Mouse (Mus musculus): ENCODE results near the gene Cbwd1. TPM values are rescaled to one million over a fixed set of nuclear protein-coding genes. Genes with fewer than 3 reads are reported as not detected.

Cbwd1 gene
- polyA plus RNA-seq, 1 experiment from 2014 or later = 17.8 TPM

GRCm38 (mm10) chr19:24971307-24971706 lies 9.9 kb upstream of the Cbwd1 start:
- H3K9me3 ChIP-seq = no peaks in the 10 kb centered on the region
- no peaks in the 10 kb centered on the region for H3K4me1 ChIP-seq
- no peak overlapping the region for H3K9ac ChIP-seq
- no peak overlapping the region for H3K4me2 ChIP-seq
- no peak for ATAC-seq (ENCODE audit: insufficient read depth, low FRiP score, low read depth)
- H3K27me3 ChIP-seq (replicated peaks) = no peaks in the 10 kb centered on the region
- no peaks in the 10 kb centered on the region for H3K36me3 ChIP-seq
- 77% methylated on average over 7 of the region's 7 CpGs for WGBS
- H3K27ac ChIP-seq = no peak overlapping the region
- H3K4me3 ChIP-seq (replicated peaks) = no peak overlapping the region

- no peak for ATAC-seq (ENCODE audit: insufficient read depth, low FRiP score, low read depth)
Measured at GRCm38 (mm10) chr19:24966941-24967340, 5.5 kb upstream of the Cbwd1 start.

GRCm38 (mm10) chr19:24966203-24966602 lies 4.8 kb upstream of the Cbwd1 start:
- no peak for ATAC-seq (ENCODE audit: insufficient read depth, low FRiP score, low read depth)
- Histone ChIP-seq H3K27ac (no peak overlapping the region), H3K4me3 (replicated peaks) (no peak overlapping the region), H3K4me1 (no peaks in the 10 kb centered on the region), H3K36me3 (no peaks in the 10 kb centered on the region), H3K27me3 (replicated peaks) (no peaks in the 10 kb centered on the region), H3K9me3 (no peaks in the 10 kb centered on the region), H3K4me2 (no peak overlapping the region), H3K9ac (no peak overlapping the region)
- WGBS = 71% methylated on average over 2 of the region's 2 CpGs

More at GRCm38 (mm10) chr19:24966941-24967340, 5.5 kb upstream of the Cbwd1 start:
- Histone ChIP-seq H3K9me3 (no peaks in the 10 kb centered on the region), H3K27ac (no peak overlapping the region), H3K9ac (no peak overlapping the region), H3K27me3 (replicated peaks) (no peaks in the 10 kb centered on the region), H3K4me3 (replicated peaks) (no peak overlapping the region), H3K4me2 (no peak overlapping the region), H3K4me1 (no peaks in the 10 kb centered on the region), H3K36me3 (no peaks in the 10 kb centered on the region)
- 78% methylated on average over 2 of the region's 2 CpGs for WGBS

GRCm38 (mm10) chr19:24958531-24958930 lies 2.9 kb downstream of the Cbwd1 start:
- H3K36me3 ChIP-seq = peaks cover 8% of the 10 kb centered on the region
- WGBS = 38% methylated on average over 3 of the region's 3 CpGs
- H3K4me3 ChIP-seq (replicated peaks) = no peak overlapping the region
- ATAC-seq (ENCODE audit: insufficient read depth, low FRiP score, low read depth) = no peak
- no peak overlapping the region for H3K27ac ChIP-seq
- no peak overlapping the region for H3K4me2 ChIP-seq
- no peak overlapping the region for H3K9ac ChIP-seq
- H3K4me1 ChIP-seq = 0 out of 2 replicates have a peak, but pooled peaks cover 5% of the 10 kb centered on the region
- H3K27me3 ChIP-seq (replicated peaks) = no peaks in the 10 kb centered on the region
- H3K9me3 ChIP-seq = no peaks in the 10 kb centered on the region

- H3K27ac ChIP-seq = no peak overlapping the region
- no peak overlapping the region for H3K4me3 ChIP-seq (replicated peaks)
- H3K36me3 ChIP-seq = no peaks in the 10 kb centered on the region
- no peak for ATAC-seq (ENCODE audit: insufficient read depth, low FRiP score, low read depth)
- H3K4me1 ChIP-seq = no peaks in the 10 kb centered on the region
- H3K4me2 ChIP-seq = no peak overlapping the region
- H3K9ac ChIP-seq = no peak overlapping the region
- no peaks in the 10 kb centered on the region for H3K9me3 ChIP-seq
- H3K27me3 ChIP-seq (replicated peaks) = no peaks in the 10 kb centered on the region
Measured at GRCm38 (mm10) chr19:24945521-24946262, 15.7 kb downstream of the Cbwd1 start.

GRCm38 (mm10) chr19:24937084-24937483 lies 24.3 kb downstream of the Cbwd1 start:
- Histone ChIP-seq H3K9me3 (no peaks in the 10 kb centered on the region), H3K4me1 (no peaks in the 10 kb centered on the region), H3K36me3 (no peaks in the 10 kb centered on the region), H3K4me2 (no peak overlapping the region), H3K4me3 (replicated peaks) (no peak overlapping the region), H3K27ac (no peak overlapping the region), H3K27me3 (replicated peaks) (no peaks in the 10 kb centered on the region), H3K9ac (no peak overlapping the region)
- no peak for ATAC-seq (ENCODE audit: insufficient read depth, low FRiP score, low read depth)
- 62% methylated on average over 1 of the region's 1 CpGs for WGBS

GRCm38 (mm10) chr19:24929041-24929440 lies 32.4 kb downstream of the Cbwd1 start:
- no peak for ATAC-seq (ENCODE audit: insufficient read depth, low FRiP score, low read depth)

GRCm38 (mm10) chr19:24920866-24921265 lies 40.5 kb downstream of the Cbwd1 start:
- WGBS = 91% methylated on average over 5 of the region's 5 CpGs
- Histone ChIP-seq H3K9me3 (no peaks in the 10 kb centered on the region), H3K27me3 (replicated peaks) (no peaks in the 10 kb centered on the region), H3K36me3 (0 out of 2 replicates have a peak, but pooled peaks cover 4% of the 10 kb centered on the region), H3K9ac (no peak overlapping the region), H3K27ac (no peak overlapping the region), H3K4me3 (replicated peaks) (no peak overlapping the region), H3K4me2 (no peak overlapping the region), H3K4me1 (no peaks in the 10 kb centered on the region)
- no peak for ATAC-seq (ENCODE audit: insufficient read depth, low FRiP score, low read depth)

More at GRCm38 (mm10) chr19:24929041-24929440, 32.4 kb downstream of the Cbwd1 start:
- Histone ChIP-seq H3K4me3 (replicated peaks) (no peak overlapping the region), H3K27ac (no peak overlapping the region), H3K27me3 (replicated peaks) (no peaks in the 10 kb centered on the region), H3K4me2 (no peak overlapping the region), H3K9ac (no peak overlapping the region), H3K36me3 (no peaks in the 10 kb centered on the region), H3K9me3 (no peaks in the 10 kb centered on the region), H3K4me1 (no peaks in the 10 kb centered on the region)
- WGBS = 75% methylated on average over 1 of the region's 1 CpGs

GRCm38 (mm10) chr19:24908385-24909155 lies 52.8 kb downstream of the Cbwd1 start:
- Histone ChIP-seq H3K27ac (no peak overlapping the region), H3K9ac (no peak overlapping the region), H3K4me2 (no peak overlapping the region), H3K27me3 (replicated peaks) (no peaks in the 10 kb centered on the region; the same call in 1 of the 2 replicates), H3K4me1 (no peaks in the 10 kb centered on the region), H3K4me3 (replicated peaks) (no peak overlapping the region), H3K9me3 (no peaks in the 10 kb centered on the region), H3K36me3 (no peaks in the 10 kb centered on the region)
- WGBS = 87% methylated on average over 3 of the region's 3 CpGs
- ATAC-seq (ENCODE audit: insufficient read depth, low FRiP score, low read depth) = no peak

- H3K27ac ChIP-seq = no peak overlapping the region
- 91% methylated on average over 6 of the region's 6 CpGs for WGBS
- no peaks in the 10 kb centered on the region for H3K4me1 ChIP-seq
- no peak overlapping the region for H3K4me2 ChIP-seq
- no peak for ATAC-seq (ENCODE audit: insufficient read depth, low FRiP score, low read depth)
- no peaks in the 10 kb centered on the region for H3K9me3 ChIP-seq
- H3K4me3 ChIP-seq (replicated peaks) = no peak overlapping the region
- peaks cover 7% of the 10 kb centered on the region; the same call in 1 of the 2 replicates for H3K27me3 ChIP-seq (replicated peaks)
- no peaks in the 10 kb centered on the region for H3K36me3 ChIP-seq
- no peak overlapping the region for H3K9ac ChIP-seq
Measured at GRCm38 (mm10) chr19:24907655-24908054, 53.8 kb downstream of the Cbwd1 start.

GRCm38 (mm10) chr19:24902821-24903220 lies 58.6 kb downstream of the Cbwd1 start:
- no peak for ATAC-seq (ENCODE audit: insufficient read depth, low FRiP score, low read depth)

GRCm38 (mm10) chr19:24902256-24902655 lies 59.2 kb downstream of the Cbwd1 start:
- 5% methylated on average over 2 of the region's 2 CpGs for WGBS

More at GRCm38 (mm10) chr19:24902821-24903220, 58.6 kb downstream of the Cbwd1 start:
- Histone ChIP-seq H3K27me3 (replicated peaks) (peaks cover 48% of the 10 kb centered on the region), H3K4me2 (no peak overlapping the region), H3K9me3 (no peaks in the 10 kb centered on the region), H3K27ac (no peak overlapping the region), H3K9ac (no peak overlapping the region), H3K4me3 (replicated peaks) (no peak overlapping the region), H3K4me1 (peaks cover 16% of the 10 kb centered on the region), H3K36me3 (no peaks in the 10 kb centered on the region)
- WGBS = 44% methylated on average over 2 of the region's 2 CpGs

More at GRCm38 (mm10) chr19:24902256-24902655, 59.2 kb downstream of the Cbwd1 start:
- H3K4me3 ChIP-seq (replicated peaks) = no peak overlapping the region
- H3K9ac ChIP-seq = no peak overlapping the region
- H3K4me2 ChIP-seq = no peak overlapping the region
- peaks cover 54% of the 10 kb centered on the region for H3K27me3 ChIP-seq (replicated peaks)
- ATAC-seq (ENCODE audit: insufficient read depth, low FRiP score, low read depth) = no peak
- peaks cover 20% of the 10 kb centered on the region for H3K4me1 ChIP-seq
- H3K27ac ChIP-seq = no peak overlapping the region
- no peaks in the 10 kb centered on the region for H3K9me3 ChIP-seq
- H3K36me3 ChIP-seq = no peaks in the 10 kb centered on the region

Measured in stomach, embryonic 15.5 days (tissue).